Mouse (Mus musculus): Measurements from ENCODE around the gene Ppp1r12b.

The Ppp1r12b gene

DNA sequence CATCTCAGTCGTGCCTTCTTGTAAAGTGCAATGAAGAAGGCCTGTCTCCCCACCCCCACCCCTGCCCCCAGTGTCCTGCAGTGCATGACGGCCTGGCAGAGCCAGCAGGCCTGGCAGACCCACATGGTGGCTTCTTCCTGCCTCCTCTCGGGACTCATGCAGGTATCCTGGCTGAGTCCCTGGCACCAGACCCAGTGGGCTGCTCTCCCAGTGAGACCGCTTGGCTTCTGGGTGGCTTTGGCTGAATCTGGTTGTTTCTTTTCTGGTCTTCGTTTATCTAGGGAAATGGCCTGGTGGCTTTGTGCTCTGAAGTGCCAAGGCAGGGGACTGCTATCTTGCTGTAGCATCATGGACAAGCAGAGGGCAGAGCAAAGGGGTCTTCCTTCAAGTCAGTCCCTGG is 240.7 kb downstream of the Ppp1r12b start:
- DNase-seq (ENCODE audit: low spot score) = no peak

DNA sequence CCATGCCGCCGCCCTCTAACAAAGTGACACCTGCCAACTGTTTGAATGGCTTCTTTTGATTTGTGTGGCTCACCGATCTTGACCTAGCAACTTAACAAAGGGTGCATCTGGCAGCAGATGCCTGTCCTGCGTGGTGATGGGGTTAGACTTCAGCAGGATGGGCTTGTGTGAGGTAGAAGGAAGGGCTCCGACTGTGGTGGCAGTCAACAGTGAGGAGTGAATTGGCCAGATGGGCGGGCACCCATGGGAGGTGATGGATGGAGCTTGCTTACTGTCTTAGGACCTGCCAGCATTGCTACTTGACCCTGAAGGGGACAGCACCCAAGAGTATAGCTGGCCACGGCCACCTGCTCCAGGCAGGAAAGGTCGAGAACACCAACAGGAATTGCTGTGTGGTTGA is 241.6 kb downstream of the Ppp1r12b start:
- DNase-seq (ENCODE audit: low spot score) = no peak

GRCm38 (mm10) chr1:134713421-134713969 is 242.2 kb downstream of the Ppp1r12b start:
- no peak for DNase-seq (ENCODE audit: low spot score)

DNA sequence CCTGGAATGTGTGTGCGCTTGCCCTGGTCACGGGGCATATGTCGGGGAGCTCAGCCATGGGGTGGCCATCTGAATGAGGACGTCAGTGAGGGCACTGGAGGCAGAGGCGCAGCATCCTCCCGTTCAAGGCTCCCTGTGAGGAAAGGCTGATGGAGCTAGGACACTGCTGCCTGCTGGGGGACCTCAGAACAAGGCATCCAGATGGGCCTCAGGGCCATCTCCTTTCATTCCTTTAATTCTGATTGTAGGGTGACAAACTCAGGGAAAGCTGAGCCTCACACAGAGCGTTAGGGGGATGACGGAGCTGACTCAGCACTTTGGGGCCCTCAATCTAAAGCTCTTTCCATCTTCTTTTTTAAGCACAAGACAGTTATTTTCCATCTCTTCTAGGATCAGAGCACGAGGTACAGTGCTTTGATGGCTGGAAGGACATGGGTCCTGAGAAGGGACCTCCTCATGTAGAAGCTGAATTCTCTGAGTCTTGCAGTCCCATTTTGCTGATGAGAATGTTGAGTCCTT is 242.9 kb downstream of the Ppp1r12b start:
- no peak for DNase-seq (ENCODE audit: low spot score)

- DNase-seq (ENCODE audit: low spot score) = no peak
Observed at GRCm38 (mm10) chr1:134711653-134712052, 244.1 kb downstream of the Ppp1r12b start.

DNA sequence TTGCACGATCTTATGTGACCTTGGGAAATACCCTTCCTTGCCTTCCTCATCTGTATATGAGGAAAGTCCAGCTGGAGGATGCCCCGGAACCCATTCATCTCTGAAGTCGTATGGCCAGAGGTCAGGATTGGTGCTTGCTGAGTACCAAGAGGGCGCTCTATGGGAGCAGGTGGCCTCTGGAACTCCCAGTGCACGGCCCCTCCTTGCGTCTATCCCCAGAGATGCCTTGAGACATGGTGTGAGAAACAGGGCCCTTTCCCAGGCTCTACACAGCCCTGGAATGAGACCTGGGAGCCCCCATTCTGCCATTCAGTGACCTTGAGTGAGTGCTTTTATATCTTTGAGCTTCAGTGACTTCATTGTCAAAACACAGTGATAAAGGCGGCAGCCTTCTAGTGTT is 244.7 kb downstream of the Ppp1r12b start:
- no peak for DNase-seq (ENCODE audit: low spot score)

GRCm38 (mm10) chr1:134709411-134710306 is 246.1 kb downstream of the Ppp1r12b start:
- no peak for DNase-seq (ENCODE audit: low spot score)

DNA sequence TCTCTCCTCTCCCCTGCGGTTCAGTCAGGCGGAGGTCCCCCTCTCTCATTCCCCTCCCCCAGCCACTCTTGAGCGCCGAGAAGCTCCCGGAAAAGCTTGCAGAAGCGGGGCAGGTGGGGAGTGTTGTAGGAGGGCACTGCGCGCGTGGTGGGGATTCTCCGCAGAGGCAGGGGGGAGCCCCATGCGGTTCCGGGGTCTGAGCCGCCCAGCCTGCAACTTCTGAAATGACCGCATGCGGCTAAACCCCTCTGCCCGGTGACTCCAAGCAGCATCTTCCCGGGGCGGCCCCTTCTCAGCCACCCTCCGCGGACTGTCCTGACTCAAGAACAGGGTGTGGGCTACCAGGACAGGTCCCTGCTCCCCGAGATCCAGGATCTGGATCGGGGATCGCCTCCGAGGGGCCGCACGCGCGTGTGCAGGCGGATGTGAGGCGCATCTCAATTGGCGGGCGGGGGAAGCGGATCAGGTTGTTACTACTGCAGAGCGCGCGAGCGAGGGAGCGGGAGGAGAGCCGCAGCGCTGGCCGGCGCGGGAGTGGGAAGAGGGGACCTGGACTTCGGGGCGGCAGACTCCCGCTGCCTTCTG is 246.8 kb downstream of the Ppp1r12b start:
- DNase-seq (ENCODE audit: low spot score) = peak; percentile 21

DNA sequence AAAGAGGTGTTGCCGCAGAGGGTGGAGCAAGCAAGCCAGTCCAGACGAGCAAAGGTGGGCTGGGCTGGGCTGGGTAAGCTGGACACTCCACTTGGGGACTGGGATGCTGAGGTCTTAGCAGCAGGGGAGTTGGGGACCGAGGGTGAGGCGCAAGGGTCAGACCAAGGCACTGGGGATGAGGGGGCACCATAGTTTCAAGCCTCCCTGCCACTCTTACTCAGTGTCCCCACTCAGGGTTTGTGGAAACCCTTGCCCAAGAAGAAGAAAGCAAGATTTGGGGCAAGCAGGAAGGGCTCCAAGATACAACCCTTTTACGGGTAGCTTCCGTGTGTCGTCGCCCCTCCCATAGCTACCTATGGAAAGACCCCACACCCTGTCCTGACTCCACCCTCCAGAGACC is 247.5 kb downstream of the Ppp1r12b start:
- no peak for DNase-seq (ENCODE audit: low spot score)

- no peak for DNase-seq (ENCODE audit: low spot score)
Observed at GRCm38 (mm10) chr1:134707516-134707915, 248.2 kb downstream of the Ppp1r12b start.

GRCm38 (mm10) chr1:134706549-134706948 is 249.2 kb downstream of the Ppp1r12b start:
- no peak for DNase-seq (ENCODE audit: low spot score)
